Mouse (Mus musculus): ENCODE data around the gene Bhmt2.

The Bhmt2 gene
- long read RNA-seq, experiment 1: 0 reads
- long read RNA-seq, experiment 2: 0 reads

- intact Hi-C loops (cut with DNase I): no loop called here
Measured at GRCm38 (mm10) chr13:93674131-93674561, at the start of gene Bhmt2, which contains the start of gene Dmgdh. Bhmt2 (minus strand) TSS chr13:93674302. Dmgdh (plus strand) TSS chr13:93674433.

- intact Hi-C loops (cut with DNase I): loop anchor here (5.0 kb wide), 1 partner anchor 736 kb away; no protein-coding TSS in a partner anchor
Measured at GRCm38 (mm10) chr13:93723455-93723854, 49.4 kb upstream of the Bhmt2 start.

GRCm38 (mm10) chr13:93721916-93722315 lies 47.8 kb upstream of the Bhmt2 start:
- intact Hi-C loops (cut with DNase I): loop anchor here (5.0 kb wide), 1 partner anchor 735 kb away; no protein-coding TSS in a partner anchor

- intact Hi-C loops (cut with DNase I): loop anchor here (5.0 kb wide), 1 partner anchor 107 kb away; no protein-coding TSS in a partner anchor
Measured at GRCm38 (mm10) chr13:93718948-93719347, 44.8 kb upstream of the Bhmt2 start.

GRCm38 (mm10) chr13:93717113-93717512 lies 43.0 kb upstream of the Bhmt2 start:
- intact Hi-C loops (cut with DNase I): loop anchor here (5.0 kb wide), 1 partner anchor 105 kb away; no protein-coding TSS in a partner anchor

GRCm38 (mm10) chr13:93713826-93714225 lies 39.7 kb upstream of the Bhmt2 start:
- intact Hi-C loops (cut with DNase I): no loop called here

- intact Hi-C loops (cut with DNase I): no loop called here
Measured at GRCm38 (mm10) chr13:93712362-93712761, 38.3 kb upstream of the Bhmt2 start.

GRCm38 (mm10) chr13:93711226-93711625 lies 37.1 kb upstream of the Bhmt2 start:
- intact Hi-C loops (cut with DNase I): no loop called here

GRCm38 (mm10) chr13:93710325-93710724 lies 36.2 kb upstream of the Bhmt2 start:
- intact Hi-C loops (cut with DNase I): no loop called here

GRCm38 (mm10) chr13:93707271-93707670 lies 33.2 kb upstream of the Bhmt2 start:
- intact Hi-C loops (cut with DNase I): loop anchor here (10.0 kb wide), 1 partner anchor 442 kb away; no protein-coding TSS in a partner anchor

- intact Hi-C loops (cut with DNase I): loop anchor here (10.0 kb wide), 1 partner anchor 441 kb away; no protein-coding TSS in a partner anchor
Measured at GRCm38 (mm10) chr13:93705697-93706096, 31.6 kb upstream of the Bhmt2 start.

GRCm38 (mm10) chr13:93698866-93699265 lies 24.8 kb upstream of the Bhmt2 start:
- intact Hi-C loops (cut with DNase I): no loop called here

GRCm38 (mm10) chr13:93690821-93691220 lies 16.7 kb upstream of the Bhmt2 start:
- intact Hi-C loops (cut with DNase I): no loop called here

GRCm38 (mm10) chr13:93689566-93689965 lies 15.5 kb upstream of the Bhmt2 start:
- intact Hi-C loops (cut with DNase I): no loop called here

GRCm38 (mm10) chr13:93687321-93687720 lies 13.2 kb upstream of the Bhmt2 start:
- intact Hi-C loops (cut with DNase I): no loop called here

- intact Hi-C loops (cut with DNase I): no loop called here
Measured at GRCm38 (mm10) chr13:93685226-93685625, 11.1 kb upstream of the Bhmt2 start.

GRCm38 (mm10) chr13:93683336-93683735 lies 9.2 kb upstream of the Bhmt2 start:
- intact Hi-C loops (cut with DNase I): no loop called here

- intact Hi-C loops (cut with DNase I): no loop called here
Measured at GRCm38 (mm10) chr13:93676864-93677263, 2.8 kb upstream of the Bhmt2 start.

GRCm38 (mm10) chr13:93673296-93673695 lies 806 bp downstream of the Bhmt2 start:
- intact Hi-C loops (cut with DNase I): no loop called here

- intact Hi-C loops (cut with DNase I): no loop called here
Measured at GRCm38 (mm10) chr13:93672371-93672770, 1.7 kb downstream of the Bhmt2 start.

- intact Hi-C loops (cut with DNase I): no loop called here
Measured at GRCm38 (mm10) chr13:93667586-93667985, 6.5 kb downstream of the Bhmt2 start.

GRCm38 (mm10) chr13:93657941-93658340 lies 16.2 kb downstream of the Bhmt2 start:
- intact Hi-C loops (cut with DNase I): no loop called here

GRCm38 (mm10) chr13:93653382-93653781 lies 20.7 kb downstream of the Bhmt2 start:
- intact Hi-C loops (cut with DNase I): no loop called here

Data from adrenal gland (tissue).